Comparison of ENCODE assay signal across 10 mouse cellular contexts in genomic region chr12:76832704-76833103, GRCm38 (mm10). TPM values are rescaled to one million over a fixed set of nuclear protein-coding genes. Genes with fewer than 3 reads are reported as not detected.
DNase-seq lines count a peak whose midpoint lies in the region; ATAC-seq and TF ChIP-seq lines count a peak whose summit lies in the region.
"Had no signal": no experiment of that assay in that cellular context is flagged by ENCODE, and none has a peak within 500 bp of the region (broad histone marks: within the 10 kb centered on the region; RNA-seq: fewer than 3 reads in every experiment).

No protein-coding gene starts in this region.

- H3K4me3 ChIP-seq in heart, postnatal 0 days (ENCODE audit: low read depth, low read length) = no peak overlapping the region
- no peak overlapping the region for H3K4me3 ChIP-seq in heart, embryonic 10.5 days
- H3K4me3 ChIP-seq: embryonic facial prominence, embryonic 12.5 days; liver, embryonic 13.5 days had no signal

- no peaks in the 10 kb centered on the region for H3K36me3 ChIP-seq in heart, postnatal 0 days (replicated peaks; ENCODE audit: control insufficient read depth, insufficient read depth, low read length)
- no peaks in the 10 kb centered on the region for H3K36me3 ChIP-seq in heart, embryonic 10.5 days
- H3K36me3 ChIP-seq: embryonic facial prominence, embryonic 12.5 days; liver, embryonic 13.5 days had no signal

- no peak for ATAC-seq in heart, postnatal 0 days (ENCODE audit: insufficient read depth, low read depth)
- no peak; the same call in 1 of the 2 replicates for ATAC-seq in megakaryocyte progenitor cell, adult 5-6 weeks (replicated peaks; ENCODE audit: poor library complexity)
- ATAC-seq in granulocyte monocyte progenitor cell, adult 5-6 weeks (replicated peaks; ENCODE audit: poor library complexity, severe bottlenecking) = no peak

- no peaks in the 10 kb centered on the region for H3K27me3 ChIP-seq in heart, postnatal 0 days (ENCODE audit: control insufficient read depth, insufficient read depth, low read length)
- H3K27me3 ChIP-seq in heart, embryonic 10.5 days (ENCODE audit: insufficient read depth, poor library complexity, severe bottlenecking) = no peaks in the 10 kb centered on the region
- H3K27me3 ChIP-seq: embryonic facial prominence, embryonic 12.5 days; liver, embryonic 13.5 days had no signal

- H3K4me2 ChIP-seq in heart, postnatal 0 days (ENCODE audit: low read depth, low read length) = no peak overlapping the region
- H3K4me2 ChIP-seq: embryonic facial prominence, embryonic 12.5 days; liver, embryonic 13.5 days had no signal

- no peaks in the 10 kb centered on the region for H3K9me3 ChIP-seq in heart, postnatal 0 days (replicated peaks; ENCODE audit: control insufficient read depth, low read length)
- H3K9me3 ChIP-seq in heart, embryonic 10.5 days = no peaks in the 10 kb centered on the region
- H3K9me3 ChIP-seq: embryonic facial prominence, embryonic 12.5 days; liver, embryonic 13.5 days had no signal

- H3K27ac ChIP-seq in heart, postnatal 0 days (ENCODE audit: low read depth) = no peak overlapping the region
- H3K27ac ChIP-seq in heart, embryonic 10.5 days = no peak overlapping the region
- H3K27ac ChIP-seq: embryonic facial prominence, embryonic 12.5 days; liver, embryonic 13.5 days had no signal

- 8% methylated on average over 3 of the region's 3 CpGs for WGBS in heart, postnatal 0 days
- WGBS in heart, embryonic 10.5 days = 6% methylated on average over 3 of the region's 3 CpGs

- peak; percentile 73 for TF ChIP-seq CTCF in heart, postnatal 0 days (IDR thresholded peaks at IDR 0.05; ENCODE audit: low read depth)

- H3K4me1 ChIP-seq in heart, postnatal 0 days (ENCODE audit: control insufficient read depth, insufficient read depth) = no peaks in the 10 kb centered on the region
- no peaks in the 10 kb centered on the region for H3K4me1 ChIP-seq in heart, embryonic 10.5 days
- H3K4me1 ChIP-seq: embryonic facial prominence, embryonic 12.5 days had no signal

- TF ChIP-seq EP300 in heart, postnatal 0 days (IDR thresholded peaks at IDR 0.05; ENCODE audit: low read depth) = no peak

- no peak overlapping the region for H3K9ac ChIP-seq in heart, postnatal 0 days (replicated peaks; ENCODE audit: low read depth, low read length)
- H3K9ac ChIP-seq: embryonic facial prominence, embryonic 12.5 days; liver, embryonic 13.5 days had no signal

- DNase-seq in heart, postnatal 0 days (ENCODE audit: low spot score) = peak; percentile 59
- DNase-seq in heart, embryonic 10.5 days (ENCODE audit: low spot score) = no peak
- DNase-seq in A20 (ENCODE audit: low read depth, low spot score) = peak; percentile 57
- DNase-seq in R1 (ENCODE audit: low read depth, low spot score) = peak; percentile 66
- peak; percentile 73 for DNase-seq in induced T-regulatory cell, adult 2 months (ENCODE audit: low read depth)
- no peak for DNase-seq in adrenal gland, adult 2 months
- DNase-seq: liver, embryonic 13.5 days had no signal

RNA-seq across cellular contexts. Expression of gene Rab15, which starts 10.0 kb away (rescaled TPM):
- 1.1 and 10.3 TPM in 2 replicates for total RNA-seq in heart, postnatal 0 days (2014; rRNA removed; ENCODE audit: low replicate concordance)
- polyA plus RNA-seq in heart, postnatal 0 days (2015; fragmentation: Nextera tagmentation; extraction: Ambion mirVana) = 1.6 and 1.7 TPM in 2 replicates
- polyA plus RNA-seq in heart, embryonic 10.5 days (2016; fragmentation: Nextera tagmentation; extraction: Ambion mirVana) = 3.1 and 6.3 TPM in 2 replicates
- total RNA-seq in megakaryocyte progenitor cell, adult 5-6 weeks (2015) = not detected in 2 replicates
- total RNA-seq in megakaryocyte progenitor cell, adult 5-6 weeks (2017) = 1.1 TPM in 1 of 2 replicates, not detected in the other
- total RNA-seq in adrenal gland, adult 2 months (2021) = 1 to 10 TPM; 2.1 to 3.7 TPM
- polyA plus RNA-seq in adrenal gland, adult 2 months (2012; rRNA removed) = 3.3 and 4.3 TPM in 2 replicates
- not detected in 2 replicates for total RNA-seq in granulocyte monocyte progenitor cell, adult 5-6 weeks (2014; fragmentation: Nextera tagmentation)
- total RNA-seq in granulocyte monocyte progenitor cell, adult 5-6 weeks (2017) = not detected in 2 replicates

RNA-seq across cellular contexts. Expression of gene Gpx2, which starts 37.4 kb away (rescaled TPM):
- not detected in 2 replicates for total RNA-seq in heart, postnatal 0 days (2014; rRNA removed; ENCODE audit: low replicate concordance)
- 0.49 TPM in 1 of 2 replicates, not detected in the other for polyA plus RNA-seq in heart, postnatal 0 days (2015; fragmentation: Nextera tagmentation; extraction: Ambion mirVana)
- 0.11 and 0.60 TPM in 2 replicates for polyA plus RNA-seq in heart, embryonic 10.5 days (2016; fragmentation: Nextera tagmentation; extraction: Ambion mirVana)
- not detected in 2 replicates for total RNA-seq in megakaryocyte progenitor cell, adult 5-6 weeks (2015)
- not detected in 2 replicates for total RNA-seq in megakaryocyte progenitor cell, adult 5-6 weeks (2017)
- not detected for total RNA-seq in adrenal gland, adult 2 months (2021)
- 0.25 TPM in 1 of 2 replicates, not detected in the other for polyA plus RNA-seq in adrenal gland, adult 2 months (2012; rRNA removed)
- total RNA-seq in granulocyte monocyte progenitor cell, adult 5-6 weeks (2014; fragmentation: Nextera tagmentation) = not detected in 2 replicates
- total RNA-seq in granulocyte monocyte progenitor cell, adult 5-6 weeks (2017) = not detected in 2 replicates
- polyA plus RNA-seq: liver, embryonic 13.5 days had no signal

Comparison
In these comparisons a context has a peak if more than half of its experiments do, and no peak if none do; other contexts are left out.
1. DNase-seq: peak in heart, postnatal 0 days (single experiment), A20 (single experiment), R1 (single experiment) and induced T-regulatory cell, adult 2 months (single experiment); none in heart, embryonic 10.5 days (single experiment) and adrenal gland, adult 2 months (single experiment).